Mouse (Mus musculus) spleen, postnatal 10 days (tissue): Measurements from ENCODE around the gene Snrnp27.

Source experiments
- DNase-seq, 2 experiments: peaks; one replicate each; pipeline ENCODE4 v3.0.0; 2021 to 2022; ENCODE audit warnings: low spot score in 2 of 2

Gene Snrnp27

DNA sequence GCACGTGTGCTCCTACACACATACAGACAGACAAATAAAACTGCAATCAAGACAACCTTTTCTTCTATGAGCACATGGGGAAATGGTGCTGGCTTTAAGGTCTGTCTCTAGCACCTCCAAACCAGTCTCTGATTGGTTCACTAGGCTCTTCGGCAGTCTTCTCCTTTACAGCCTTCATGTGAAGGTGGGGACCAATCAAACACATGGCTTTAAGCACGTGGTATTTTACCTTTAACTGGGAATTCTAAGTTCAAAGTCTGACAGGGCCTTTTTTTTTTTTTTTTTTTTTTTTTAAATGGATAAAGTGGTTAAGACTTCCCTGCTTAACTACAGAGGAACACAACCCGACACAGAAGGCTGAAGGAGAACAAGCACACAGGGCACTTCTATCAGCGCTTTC is 19.2 kb downstream of the Snrnp27 start:
- no peak for DNase-seq

DNA sequence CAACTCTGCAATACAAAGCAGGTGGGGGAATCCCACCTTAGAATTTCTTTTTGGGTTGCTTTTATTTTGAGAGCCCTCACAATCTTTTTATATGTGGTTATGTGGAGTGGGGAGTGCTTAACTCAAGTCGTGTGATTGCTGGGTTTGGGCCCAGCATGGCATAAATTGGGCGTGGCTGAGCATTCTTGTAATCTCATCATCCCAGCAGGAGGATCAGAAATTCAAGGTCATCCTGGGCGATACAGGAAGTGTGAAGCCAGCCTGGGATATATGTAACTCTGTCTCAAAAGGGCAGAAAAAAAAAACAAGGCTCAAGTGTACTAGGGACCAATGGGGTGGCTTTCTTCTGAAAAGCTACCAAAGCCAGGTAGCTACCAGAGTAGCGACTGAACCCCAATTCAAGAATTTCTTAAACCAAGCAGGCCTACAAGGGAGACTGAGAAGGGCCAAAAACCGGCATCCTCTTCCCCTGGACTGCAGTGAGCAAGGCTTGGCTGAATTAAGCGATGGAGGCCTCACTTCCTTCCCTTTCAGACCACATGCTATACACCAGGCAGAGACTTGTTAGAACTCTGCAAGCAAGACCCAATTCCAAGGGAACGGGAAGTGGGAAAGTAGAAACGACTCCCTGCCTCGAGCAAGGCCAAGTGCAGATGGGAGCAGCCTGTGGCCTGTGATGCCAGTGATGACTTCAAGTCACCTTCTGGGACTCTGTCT is 24.0 kb downstream of the Snrnp27 start:
- peak; percentile 37 to 72 for DNase-seq

DNA sequence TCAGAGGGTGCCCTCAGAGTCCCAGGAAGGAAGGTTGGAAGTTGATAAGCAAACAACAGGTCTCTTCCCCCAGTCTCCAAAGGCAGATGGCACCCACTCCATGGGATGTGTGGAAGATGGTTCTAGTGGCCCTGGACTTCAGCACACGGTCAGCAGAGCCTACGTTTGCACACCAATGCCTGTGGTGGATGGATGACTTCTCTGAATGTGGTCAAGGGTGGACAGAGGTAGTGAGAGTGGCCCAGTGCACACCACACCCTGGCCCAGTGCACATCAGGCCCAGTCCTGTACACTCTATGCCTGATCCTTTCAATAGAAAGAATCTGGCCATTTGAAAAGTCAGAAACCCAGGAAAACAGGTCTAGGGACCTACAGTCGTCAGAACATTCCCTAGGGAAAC is 25.8 kb downstream of the Snrnp27 start:
- no peak for DNase-seq

DNA sequence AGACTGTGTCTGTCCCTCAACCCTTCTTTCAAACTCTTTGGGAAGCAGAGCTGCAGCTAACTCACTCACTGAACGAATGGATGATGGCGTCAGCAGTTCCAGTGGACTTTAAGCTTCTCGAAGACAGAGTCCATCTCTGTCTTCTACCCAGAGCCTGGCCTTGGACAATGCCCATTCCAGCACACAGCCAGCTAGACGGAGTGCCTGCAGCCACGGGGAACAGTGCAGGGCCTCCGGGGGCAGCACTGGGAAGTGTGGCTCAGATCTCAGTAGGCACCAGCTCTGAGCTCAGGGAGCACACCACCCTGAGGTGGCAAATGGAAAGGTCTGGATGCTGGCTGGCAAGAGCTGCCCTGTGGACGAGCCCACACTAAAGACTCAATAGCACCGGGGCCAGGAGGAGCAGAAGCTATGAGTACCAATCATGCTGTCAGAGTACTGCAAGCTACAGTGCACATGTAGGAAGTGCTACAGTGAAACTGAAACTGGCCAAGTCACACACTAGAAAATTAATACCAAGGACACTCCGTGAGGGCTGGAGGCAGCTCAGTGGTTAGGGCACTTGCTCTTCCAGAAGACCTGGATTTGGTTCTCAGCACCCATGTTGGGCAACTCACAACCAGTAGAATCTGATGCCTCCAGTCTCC is 29.9 kb downstream of the Snrnp27 start:
- no peak for DNase-seq

DNA sequence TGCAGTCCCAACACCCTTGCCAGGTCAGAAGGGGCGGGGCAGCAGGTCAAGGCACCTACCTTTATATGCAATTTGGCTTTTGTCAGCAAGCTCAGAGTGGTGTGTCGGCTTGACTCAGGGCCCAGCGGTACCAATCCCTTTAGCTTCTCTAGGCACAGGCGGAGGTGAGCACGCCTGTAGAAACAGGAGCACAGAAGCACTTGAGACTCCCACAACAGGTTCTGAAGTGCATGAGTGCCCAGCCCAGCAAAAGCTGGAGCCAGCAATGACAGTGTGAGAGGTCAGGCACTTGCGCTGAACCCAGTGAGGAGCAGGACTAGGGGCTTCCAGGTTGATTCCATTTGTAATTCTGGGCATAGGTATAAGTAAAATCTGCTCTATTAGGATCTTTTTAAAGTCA is 31.3 kb downstream of the Snrnp27 start:
- DNase-seq, result no peak

DNA sequence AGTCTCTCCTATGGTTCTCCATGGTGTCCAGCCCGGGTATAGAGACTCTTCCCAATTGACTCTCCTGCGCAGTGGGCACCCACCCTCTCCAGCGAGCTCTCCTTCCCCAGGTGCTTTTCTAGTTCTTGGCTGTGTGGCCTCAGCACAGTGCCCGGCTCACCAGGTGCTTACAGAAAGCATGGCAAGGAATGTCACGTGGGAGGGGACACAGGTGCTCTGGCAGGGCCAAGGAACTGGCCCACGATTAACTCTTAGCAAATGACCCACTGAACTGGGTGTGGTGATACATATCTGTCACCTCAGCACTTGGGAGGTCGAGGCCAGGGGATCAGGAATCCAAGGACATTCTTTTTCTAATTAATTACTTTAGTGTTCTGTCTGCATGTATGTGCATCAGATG is 38.2 kb downstream of the Snrnp27 start:
- no peak for DNase-seq

DNA sequence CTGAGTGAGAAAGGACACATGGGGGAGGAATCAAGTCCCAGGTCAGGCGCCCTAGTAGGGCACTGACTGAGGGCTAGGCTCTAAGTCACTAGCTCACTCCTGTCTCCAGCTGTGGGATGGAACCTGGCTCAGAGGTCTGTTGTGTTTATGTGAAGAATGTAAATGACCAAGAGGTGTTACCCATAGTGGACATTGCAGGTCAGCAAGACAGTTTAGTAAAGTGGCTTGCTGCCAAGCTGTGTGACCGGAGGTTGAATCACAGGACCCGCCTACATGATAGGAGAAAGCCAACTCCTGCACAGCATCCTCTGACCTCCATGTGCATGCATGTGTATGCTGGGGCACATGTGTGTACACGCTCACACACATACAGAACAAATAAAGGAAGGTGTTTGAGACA is 38.8 kb downstream of the Snrnp27 start:
- DNase-seq, result no peak

DNA sequence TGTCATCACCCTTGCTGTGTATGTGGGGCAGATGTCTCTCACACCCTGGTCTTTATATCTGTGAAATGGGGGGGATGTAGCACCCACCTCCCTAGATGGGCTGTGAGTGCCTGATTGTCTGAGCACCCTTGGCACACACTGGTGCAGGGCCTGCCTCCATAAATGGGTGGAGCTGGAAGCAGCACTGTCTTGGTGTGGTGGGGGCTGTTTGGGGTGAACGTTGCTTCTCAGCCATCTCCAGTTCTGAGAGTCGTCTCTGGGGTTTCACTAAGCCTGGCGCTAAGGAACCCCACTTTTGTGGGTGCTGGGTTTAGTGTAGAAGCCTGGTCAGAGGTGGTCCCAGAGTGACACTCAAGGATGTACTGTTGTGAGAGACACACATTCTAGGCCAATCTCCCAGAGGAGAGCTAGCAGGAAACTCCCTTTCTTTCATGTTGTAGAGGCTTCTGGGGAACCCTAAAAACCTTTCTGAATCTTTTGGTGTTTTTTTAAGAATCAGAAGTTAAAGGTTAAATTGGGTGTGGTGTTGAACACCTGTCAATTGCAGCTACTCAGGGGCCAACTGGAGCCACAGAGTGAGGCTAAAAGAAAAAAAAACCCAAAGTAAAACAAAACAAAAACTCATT is 39.4 kb downstream of the Snrnp27 start:
- no peak for DNase-seq

DNA sequence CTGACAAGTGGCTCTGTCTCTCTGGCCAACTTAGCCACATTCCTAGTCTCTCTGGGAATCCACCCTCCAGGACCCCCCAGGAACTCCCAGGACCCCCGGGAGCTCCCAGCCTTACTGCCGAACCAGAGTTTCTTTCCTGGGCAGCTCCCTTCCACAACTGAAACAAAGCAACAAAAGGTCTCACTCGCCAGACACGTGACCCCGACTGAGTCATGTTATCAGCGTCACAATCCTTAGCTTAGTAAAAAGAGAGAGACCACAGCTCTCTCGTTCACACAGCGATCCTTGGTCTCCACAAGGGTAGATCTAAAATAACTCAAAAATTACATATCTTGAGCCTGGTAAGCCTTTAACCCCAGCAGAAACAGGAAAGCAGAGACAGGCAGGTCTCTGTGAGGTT is 42.6 kb downstream of the Snrnp27 start:
- no peak for DNase-seq

DNA sequence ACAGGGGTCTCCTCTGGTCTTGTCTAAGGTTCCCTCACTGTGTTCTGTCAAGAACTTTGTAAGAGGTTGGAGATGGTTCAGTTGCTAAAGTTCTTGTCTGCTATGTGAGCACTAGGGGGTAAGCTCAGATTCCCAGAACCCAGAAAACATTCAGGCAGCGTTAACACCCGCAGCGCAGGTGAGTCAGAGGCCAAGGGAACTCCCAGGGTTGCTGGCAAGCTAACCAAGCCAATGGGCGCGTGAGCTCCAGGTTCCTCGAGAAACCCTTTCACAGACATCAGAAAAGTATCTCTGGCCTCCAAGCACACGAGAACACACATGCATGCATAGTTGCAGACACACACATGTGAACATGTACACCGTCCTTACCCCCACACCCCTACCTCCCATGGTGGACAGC is 43.5 kb downstream of the Snrnp27 start:
- peak in 1 of 2 experiments; percentile 47 for DNase-seq

DNA sequence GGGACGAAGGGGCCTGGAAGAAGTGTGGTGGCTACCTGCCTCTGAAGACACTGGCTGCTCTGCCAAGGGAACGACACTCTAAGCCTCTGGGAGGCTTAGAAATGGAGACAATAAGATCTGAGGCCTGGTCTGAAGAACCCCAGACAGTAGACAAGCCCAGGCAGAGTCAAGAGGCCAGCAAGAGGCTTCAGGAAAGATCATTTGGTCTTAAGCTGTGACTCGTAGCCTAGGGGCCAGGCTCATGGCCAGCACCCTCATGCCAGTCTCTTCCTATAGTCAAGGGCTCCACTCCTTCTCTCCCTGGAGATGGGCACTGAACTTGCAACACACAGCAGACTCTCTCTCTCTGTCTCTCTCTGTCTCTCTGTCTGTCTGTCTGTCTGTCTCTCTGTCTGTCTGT is 44.2 kb downstream of the Snrnp27 start:
- DNase-seq, result peak in 1 of 2 experiments; percentile 60

DNA sequence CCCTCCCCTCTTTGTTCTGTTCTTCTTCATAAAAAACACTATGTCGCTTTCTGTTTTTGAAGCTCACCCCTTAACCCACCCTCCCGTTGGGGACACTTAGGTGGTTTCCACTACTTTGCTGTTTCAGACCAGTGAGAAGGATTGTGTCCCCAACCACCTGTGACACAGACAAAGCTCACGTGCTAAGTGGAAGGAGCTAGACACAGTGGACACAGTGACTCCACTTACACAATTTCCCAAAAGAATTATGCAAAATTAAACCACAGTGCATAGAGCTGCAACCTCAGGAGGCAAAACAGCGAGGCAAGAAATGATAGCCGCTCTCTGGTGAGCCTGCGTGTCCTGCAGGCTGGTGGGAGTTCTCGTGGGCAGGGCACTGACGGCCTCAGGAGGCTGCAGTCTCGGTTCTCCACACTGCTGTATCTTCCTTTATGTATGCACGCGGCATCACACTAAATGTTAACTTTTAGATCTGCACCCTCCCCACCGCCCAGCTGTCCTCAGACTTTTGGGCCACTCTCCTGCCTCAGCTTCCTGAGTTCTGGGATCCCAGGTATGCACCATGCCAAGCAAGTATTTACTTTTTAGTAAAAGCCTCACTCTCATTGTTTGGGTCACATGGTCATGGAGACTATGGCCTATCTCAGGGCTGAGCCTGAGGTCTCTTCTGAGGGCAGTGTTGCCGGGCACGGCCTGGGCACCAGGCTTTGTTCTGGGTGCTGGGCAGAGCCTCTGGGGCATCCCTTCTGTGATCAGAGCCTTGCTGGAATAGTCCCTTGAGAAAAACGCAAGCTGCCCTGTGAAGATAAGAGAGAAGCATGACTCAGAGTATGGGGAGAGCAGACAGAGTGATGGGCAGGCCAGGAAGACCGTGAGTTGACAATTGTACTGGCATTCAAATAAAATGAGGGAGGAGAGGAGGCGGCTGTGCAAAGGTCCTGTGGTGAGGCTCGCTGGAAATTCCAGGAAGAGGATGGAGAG is 44.9 kb downstream of the Snrnp27 start:
- peak; percentile 72 to 78 for DNase-seq

DNA sequence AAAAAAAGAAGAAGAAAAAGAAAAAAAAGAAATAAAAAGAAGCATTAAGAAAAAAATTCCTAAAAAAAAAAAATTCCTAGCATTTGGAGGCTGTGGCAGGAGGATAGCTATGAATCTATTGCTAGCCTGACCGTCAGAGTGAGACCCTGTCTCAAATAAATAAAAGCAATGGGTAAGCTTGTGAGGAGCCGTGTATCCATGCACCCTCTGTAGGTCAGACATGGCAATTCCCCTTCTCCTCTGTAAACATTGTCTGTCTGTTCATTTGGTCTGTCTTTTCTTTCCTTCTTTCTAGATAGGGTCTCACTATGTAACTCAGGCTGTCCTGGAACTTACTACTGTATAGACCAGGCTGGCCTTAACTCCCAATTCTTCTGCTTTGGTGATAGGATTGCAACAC is 45.9 kb downstream of the Snrnp27 start:
- DNase-seq, result no peak

DNA sequence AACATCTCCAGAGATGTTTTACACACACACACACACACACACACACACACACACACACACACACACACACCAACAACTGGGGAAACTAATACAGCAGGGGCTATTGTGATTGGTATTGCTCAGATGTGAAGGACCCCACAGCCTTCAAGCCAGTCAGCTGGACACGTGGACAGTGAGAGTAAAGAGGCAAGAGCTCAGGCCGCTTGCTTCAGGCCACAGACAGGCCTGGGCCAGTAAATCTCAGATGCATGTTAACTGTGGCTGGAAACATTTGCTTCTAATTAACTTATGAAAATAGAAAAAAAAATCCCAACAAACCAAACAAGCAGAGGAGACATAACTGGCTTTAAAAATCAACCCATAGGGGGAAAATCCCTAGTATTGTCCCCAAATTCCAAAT is 46.5 kb downstream of the Snrnp27 start:
- DNase-seq, result no peak

DNA sequence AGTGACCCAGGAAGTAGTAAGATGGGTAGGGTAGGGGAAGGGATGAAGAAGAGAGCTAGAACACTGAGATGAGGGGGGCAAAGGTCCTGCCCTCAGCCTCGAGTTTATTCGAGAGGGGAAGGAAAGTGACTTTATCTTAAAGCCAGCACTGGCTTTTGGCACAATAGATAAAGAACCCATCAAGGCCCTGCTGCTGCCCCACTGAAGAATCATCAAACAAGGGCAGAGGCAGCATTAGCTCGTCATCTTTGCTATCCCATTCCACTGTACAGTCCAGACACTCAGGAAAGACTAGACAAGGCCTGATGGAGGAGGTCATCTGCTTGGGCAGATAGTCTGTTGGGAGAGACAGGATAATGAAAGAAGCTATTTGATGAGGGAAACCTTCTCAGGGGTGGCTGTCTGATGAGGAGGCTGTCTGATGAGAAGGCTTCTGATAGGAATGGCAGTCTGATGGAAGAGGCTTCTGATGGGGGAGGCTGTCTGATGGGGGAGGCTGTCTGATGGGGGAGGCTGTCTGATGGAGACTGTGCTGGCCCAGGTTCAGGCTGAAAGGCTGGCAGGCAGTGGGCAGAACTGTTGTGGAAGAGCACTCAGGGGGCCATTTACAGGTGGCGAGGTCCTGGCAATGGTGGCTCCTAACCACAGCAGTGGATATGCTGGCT is 47.0 kb downstream of the Snrnp27 start:
- DNase-seq, result peak; percentile 55 to 63

DNA sequence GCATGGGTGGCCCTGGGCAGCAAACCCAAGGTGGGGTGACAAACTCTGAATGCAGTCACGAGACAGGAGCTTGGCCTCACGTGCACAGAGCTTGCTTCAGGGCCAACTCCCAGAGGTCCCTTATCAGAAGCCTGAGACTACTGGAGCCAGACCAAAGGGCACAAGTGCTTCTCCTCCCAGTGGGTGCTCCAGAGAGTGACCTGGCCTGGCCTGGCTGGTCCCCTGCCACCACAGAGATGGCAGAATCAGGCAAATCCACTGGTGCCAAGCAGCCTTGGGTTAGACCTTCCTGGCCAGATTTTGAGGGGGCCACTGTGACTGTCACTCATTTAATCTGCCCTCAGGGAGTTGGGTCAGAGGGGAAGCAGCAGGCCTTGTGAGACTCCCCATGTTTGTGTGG is 47.8 kb downstream of the Snrnp27 start:
- peak; percentile 54 to 68 for DNase-seq

DNA sequence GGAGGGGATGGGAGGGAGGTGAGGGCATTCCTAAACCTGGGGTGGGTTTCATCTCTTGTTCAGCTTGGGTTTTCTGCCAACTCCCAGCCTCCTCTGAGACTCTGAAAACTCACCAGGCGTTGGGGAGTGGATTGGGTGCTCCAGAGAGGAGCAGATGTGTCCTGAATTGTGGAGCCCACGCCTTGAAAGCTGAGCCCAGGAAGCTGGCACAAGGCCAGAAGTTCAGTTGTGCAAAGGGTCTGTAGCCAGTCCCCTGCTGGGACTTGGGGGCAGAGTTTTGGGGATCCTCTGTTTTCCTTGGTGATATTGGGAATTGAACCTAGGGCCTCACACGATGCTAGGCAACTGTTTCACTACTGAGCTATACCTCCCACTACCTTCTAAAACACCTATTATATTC is 54.2 kb downstream of the Snrnp27 start:
- no peak for DNase-seq

DNA sequence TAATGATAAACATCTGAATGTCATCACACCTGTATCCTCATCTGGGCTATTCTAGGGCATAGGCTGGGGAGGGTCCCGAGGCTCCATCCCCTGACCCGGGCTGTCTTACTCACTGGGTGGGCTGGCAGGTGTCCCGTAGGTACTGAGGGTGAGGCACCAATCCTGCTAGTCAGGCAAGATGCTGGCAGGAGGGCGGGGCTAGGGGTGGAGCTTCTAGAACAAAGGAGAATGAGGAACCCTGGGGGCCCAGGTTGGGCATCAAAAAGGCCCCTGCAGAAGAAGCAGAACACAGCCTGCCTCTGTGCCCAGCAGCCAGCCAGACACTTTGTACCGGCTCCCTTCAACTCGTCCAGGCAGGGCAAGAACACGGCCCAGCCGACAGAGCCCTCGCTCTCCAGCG is 56.4 kb downstream of the Snrnp27 start, which contains the start of gene Asprv1:
Gene Asprv1 (plus strand): TSS at position 219 of the 400 bp plus-strand sequence.
- DNase-seq, result peak in 1 of 2 experiments; percentile 54
